Mouse (Mus musculus) C2C12 (cell line): ENCODE measurements around the gene Ckap4. TPM values are rescaled to one million over a fixed set of nuclear protein-coding genes. Genes with fewer than 3 reads are reported as not detected.

Source experiments
- H3K27me3 ChIP-seq: one replicate; pipeline ENCODE4 v1.6.1; 2011; ENCODE audit not compliant: control insufficient read depth, insufficient read depth, insufficient read length
- H3K36me3 ChIP-seq: one replicate; pipeline ENCODE4 v1.6.1; 2011; ENCODE audit not compliant: control insufficient read depth, insufficient read depth
- H3K4me3 ChIP-seq: one replicate; pipeline ENCODE4 v1.5.1; 2011; ENCODE audit warnings: mild to moderate bottlenecking, control low read depth; ENCODE audit not compliant: poor library complexity, insufficient read depth, severe bottlenecking
- H3K79me2 ChIP-seq: one replicate; pipeline ENCODE4 v1.6.1; 2011; ENCODE audit not compliant: control insufficient read depth, insufficient read depth
- H3K79me3 ChIP-seq: one replicate; pipeline ENCODE4 v1.6.1; 2011; ENCODE audit warnings: low read depth, control low read depth
- H3ac ChIP-seq: one replicate; pipeline ENCODE3; 2011; ENCODE audit warnings: low read depth; ENCODE audit not compliant: control insufficient read depth, insufficient read length
- CEBPB ChIP-seq: IDR thresholded peaks from one replicate; pipeline ENCODE4 v1.6.1; 2011; ENCODE audit warnings: low read depth, mild to moderate bottlenecking, control low read depth, moderate library complexity
- CTCF ChIP-seq: IDR thresholded peaks from one replicate; pipeline ENCODE4 v1.5.1; 2011; ENCODE audit not compliant: control insufficient read depth, insufficient read depth, insufficient read length
- FOSL1 ChIP-seq: IDR thresholded peaks from one replicate; pipeline ENCODE4 v1.8.0; 2011; ENCODE audit warnings: mild to moderate bottlenecking, low read length; ENCODE audit not compliant: poor library complexity, insufficient read depth, severe bottlenecking
- MAX ChIP-seq: IDR thresholded peaks from one replicate; pipeline ENCODE4 v1.6.1; 2011; ENCODE audit warnings: mild to moderate bottlenecking, control low read depth
- MYOD1 ChIP-seq: IDR thresholded peaks from one replicate; pipeline ENCODE4 v1.6.1; 2011; ENCODE audit warnings: low read depth; ENCODE audit not compliant: control insufficient read depth, insufficient read length
- MYOG ChIP-seq: IDR thresholded peaks from one replicate; pipeline ENCODE4 v1.6.1; 2011; ENCODE audit not compliant: control insufficient read depth, insufficient read length; ENCODE audit errors: extremely low read depth
- USF1 ChIP-seq: IDR thresholded peaks from one replicate; pipeline ENCODE4 v1.6.1; 2011; ENCODE audit warnings: low read depth, mild to moderate bottlenecking, control low read depth, moderate library complexity
- long read RNA-seq, 2 experiments: library from polyadenylated mRNA; unstranded; transcript quantifications; one replicate each; pipeline ENCODE4 v2.0.0; 2019 to 2020
- polyA plus RNA-seq: library from polyadenylated mRNA; unstranded; fragments of >200 nt; fragmentation: generic; extraction: Trizol; gene quantifications from one replicate; pipeline ENCODE4 v1.2.1, GENCODE M21; 2012; ENCODE audit warnings: missing spikeins

Gene Ckap4
- polyA plus RNA-seq, result 106 TPM
- long read RNA-seq, experiment 1, transcript Ckap4-201 (2 exons, 3,089 nt), result major isoform, 15 of 82 reads
- long read RNA-seq, experiment 1, partial matches to known transcripts, result 0 of 82 reads
- long read RNA-seq, experiment 1, other reads (novel, unspliced or antisense), result 67 of 82 reads
- long read RNA-seq, experiment 2, transcript Ckap4-201 (2 exons, 3,089 nt), result major isoform, 56 of 69 reads
- long read RNA-seq, experiment 2, partial matches to known transcripts, result 0 of 69 reads
- long read RNA-seq, experiment 2, other reads (novel, unspliced or antisense), result 13 of 69 reads

DNA sequence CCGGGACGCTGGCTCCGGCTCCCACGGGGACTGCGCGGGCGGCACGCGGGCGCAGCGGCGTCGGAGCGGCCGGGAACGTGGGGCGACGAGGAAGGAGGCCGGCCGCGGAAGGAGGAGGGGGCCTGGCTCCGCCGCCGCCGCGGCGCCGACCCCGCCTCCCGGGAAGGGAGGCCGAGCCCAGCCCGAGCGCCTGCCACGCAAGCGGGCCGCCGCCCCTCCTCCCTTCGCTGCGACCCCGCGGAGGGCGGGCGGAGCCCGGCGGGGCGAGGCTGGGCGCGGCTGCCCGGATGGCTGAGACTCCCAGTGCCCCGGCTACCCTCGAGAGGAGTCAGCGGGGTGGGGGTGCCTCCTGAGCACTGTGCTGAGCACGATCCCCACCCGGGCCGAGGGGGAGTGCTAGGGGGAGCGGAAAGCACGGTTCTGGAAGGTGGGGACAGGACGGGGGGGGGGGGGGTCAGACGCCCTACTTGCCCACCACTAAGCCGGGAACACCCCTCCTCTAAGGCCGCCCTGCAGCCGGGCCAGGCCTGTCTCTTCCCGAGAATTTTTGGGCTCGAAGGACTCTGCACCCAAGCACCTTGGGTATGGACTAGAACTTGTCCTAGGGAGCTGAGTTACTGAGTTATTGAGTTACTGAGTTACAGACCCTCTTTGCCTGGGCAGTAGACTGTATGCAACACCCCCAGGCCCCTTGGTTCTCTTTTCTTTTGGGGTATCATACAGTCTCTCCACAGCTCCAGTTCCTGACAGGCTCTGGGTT, at the start of gene Ckap4:
TSS of gene Ckap4 (minus strand) at position 151 of the 760 bp plus-strand sequence.
- peaks cover 47% of the 10 kb centered on the region for H3K79me2 ChIP-seq
- H3K4me3 ChIP-seq, result peak within 1 kb of the TSS; percentile 84
- H3K27me3 ChIP-seq, result no peaks in the 10 kb centered on the region
- TF ChIP-seq CEBPB, result no peak
- no peak for TF ChIP-seq CTCF
- no peak for TF ChIP-seq MYOG
- peaks cover 29% of the 10 kb centered on the region for H3K36me3 ChIP-seq
- peak within 1 kb of the TSS; percentile 92 for H3ac ChIP-seq
- H3K79me3 ChIP-seq, result peaks cover 43% of the 10 kb centered on the region

DNA sequence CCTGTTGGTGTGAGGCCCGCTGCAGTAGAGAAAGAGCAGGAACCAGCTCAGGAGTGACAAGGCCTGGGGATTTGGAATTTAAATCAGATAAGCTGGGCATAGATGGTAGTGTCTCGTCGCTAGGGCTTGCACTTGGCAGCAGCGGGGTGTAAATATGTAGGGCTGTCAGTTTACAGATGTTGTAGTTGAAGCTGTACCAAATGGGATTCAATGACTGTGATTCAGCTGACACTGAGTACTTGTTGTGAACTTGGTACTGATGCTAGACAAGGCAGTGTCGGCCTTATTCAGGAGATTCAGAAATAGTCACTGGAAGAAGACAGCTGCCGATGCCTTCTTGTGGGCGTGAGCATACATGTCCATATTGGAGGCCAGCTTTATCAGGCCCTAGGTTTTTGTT, 48.4 kb upstream of the Ckap4 start:
- Histone ChIP-seq H3ac (no peak overlapping the region), H3K36me3 (no peaks in the 10 kb centered on the region), H3K4me3 (no peak overlapping the region), H3K79me3 (no peaks in the 10 kb centered on the region), H3K27me3 (no peaks in the 10 kb centered on the region), H3K79me2 (no peaks in the 10 kb centered on the region)
- no peak for TF ChIP-seq CTCF
- no peak for TF ChIP-seq USF1
- no peak for TF ChIP-seq MYOG
- no peak for TF ChIP-seq CEBPB
- no peak for TF ChIP-seq MAX
- no peak for TF ChIP-seq MYOD1
- no peak for TF ChIP-seq FOSL1

DNA sequence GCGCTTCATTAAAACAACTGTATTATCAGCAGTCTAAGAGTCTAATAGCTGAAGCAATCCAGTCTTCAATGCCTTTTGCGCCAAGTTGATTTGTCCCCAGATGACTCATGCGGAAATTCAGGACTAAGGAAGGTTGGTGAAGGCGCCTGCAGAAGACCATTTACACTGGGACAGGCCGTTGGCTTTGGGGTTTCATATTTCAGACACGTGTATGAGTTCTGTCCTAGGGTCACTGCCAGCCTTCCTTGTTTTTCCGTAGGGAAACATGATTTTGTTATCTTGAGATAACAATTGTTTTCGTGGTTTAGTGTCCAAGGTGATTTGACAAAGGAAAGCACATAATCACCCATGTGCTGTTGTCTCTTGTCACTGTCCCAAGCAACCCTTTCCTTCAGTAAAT, 47.3 kb upstream of the Ckap4 start:
- Histone ChIP-seq H3K79me3 (no peaks in the 10 kb centered on the region), H3K36me3 (no peaks in the 10 kb centered on the region), H3K4me3 (no peak overlapping the region), H3K27me3 (no peaks in the 10 kb centered on the region), H3ac (no peak overlapping the region), H3K79me2 (no peaks in the 10 kb centered on the region)
- TF ChIP-seq CTCF (no peak), MYOG (no peak), USF1 (no peak), CEBPB (no peak), MAX (no peak)

DNA sequence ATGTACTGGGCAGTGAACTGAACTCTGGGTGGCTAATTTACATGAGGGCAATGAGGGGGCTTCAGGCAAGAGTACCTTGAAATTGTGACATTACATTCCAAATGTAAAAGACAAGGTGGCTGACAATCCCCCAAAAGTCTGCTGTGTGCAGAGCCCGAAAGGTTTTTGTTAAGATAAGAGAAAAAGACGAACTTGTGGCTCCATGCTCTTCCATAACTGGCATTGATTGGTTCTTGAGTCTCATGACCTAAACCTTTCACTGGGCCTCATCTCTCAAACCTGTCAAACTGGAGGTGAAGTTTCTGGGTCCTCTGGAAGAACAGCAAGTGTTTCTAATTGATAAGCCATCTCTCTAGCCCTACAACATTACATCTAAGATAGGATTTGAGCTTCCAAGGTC, 45.7 kb upstream of the Ckap4 start:
- H3K79me3 ChIP-seq, result no peaks in the 10 kb centered on the region
- no peak overlapping the region for H3ac ChIP-seq
- no peak for TF ChIP-seq MAX
- TF ChIP-seq CTCF, result no peak
- no peak for TF ChIP-seq MYOG
- TF ChIP-seq USF1, result no peak
- no peak for TF ChIP-seq CEBPB
- no peak for TF ChIP-seq FOSL1
- TF ChIP-seq MYOD1, result no peak
- no peaks in the 10 kb centered on the region for H3K27me3 ChIP-seq
- H3K4me3 ChIP-seq, result no peak overlapping the region
- no peaks in the 10 kb centered on the region for H3K79me2 ChIP-seq
- H3K36me3 ChIP-seq, result no peaks in the 10 kb centered on the region

DNA sequence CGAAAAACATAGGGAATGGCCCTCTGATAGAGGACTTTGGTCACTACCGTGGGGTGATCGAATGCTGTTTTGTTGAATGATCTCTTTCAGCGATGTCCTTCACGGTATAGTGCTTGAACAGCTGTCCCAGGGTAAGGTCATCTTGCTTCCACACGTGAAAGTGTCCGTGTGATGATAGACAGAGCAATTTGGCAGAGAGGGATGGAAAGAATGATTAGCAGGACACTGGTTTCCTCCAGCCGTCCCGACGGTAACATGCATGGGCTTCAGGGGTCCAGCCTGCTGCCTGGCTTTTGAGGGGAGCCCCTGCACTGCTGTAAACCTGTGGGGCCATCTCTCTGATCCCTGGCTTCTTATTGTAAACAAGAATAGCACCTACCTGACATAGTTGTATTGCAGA, 44.9 kb upstream of the Ckap4 start:
- Histone ChIP-seq H3K79me3 (no peaks in the 10 kb centered on the region), H3K27me3 (no peaks in the 10 kb centered on the region), H3K36me3 (no peaks in the 10 kb centered on the region), H3K79me2 (no peaks in the 10 kb centered on the region), H3ac (no peak overlapping the region), H3K4me3 (no peak overlapping the region)
- TF ChIP-seq USF1, result no peak

DNA sequence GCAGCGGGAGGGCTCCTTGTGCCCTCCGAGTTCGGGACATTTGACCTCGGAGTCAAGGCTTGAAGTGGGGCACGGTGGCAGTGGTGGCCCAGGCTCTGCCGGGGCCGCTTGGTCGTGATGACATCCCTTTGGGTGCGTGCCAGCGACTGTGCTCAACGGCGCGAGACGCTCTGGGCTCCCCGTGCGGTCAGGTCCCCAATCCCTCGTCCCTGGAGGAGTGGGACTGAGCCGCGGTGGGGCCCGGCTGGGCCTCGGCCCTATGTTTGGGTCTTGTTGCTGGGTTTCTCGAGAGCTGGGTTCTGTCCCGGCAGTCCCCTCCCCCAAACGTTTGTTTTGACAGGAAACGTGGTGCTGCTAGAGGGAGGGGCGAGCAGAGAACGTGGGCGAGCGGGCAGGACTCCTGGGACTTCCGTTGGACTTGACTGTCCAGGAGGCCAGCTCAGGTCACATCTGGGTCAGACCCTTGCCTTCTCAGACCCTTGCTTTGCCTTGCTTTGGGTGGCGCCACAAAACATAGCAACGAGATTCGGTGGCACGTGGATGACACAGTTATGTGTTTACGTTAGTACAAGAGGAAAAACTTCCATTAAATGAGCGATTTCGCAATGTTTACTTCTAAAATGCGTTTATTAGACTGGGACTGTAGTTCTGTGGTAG, 43.3 kb upstream of the Ckap4 start:
- Histone ChIP-seq H3K79me2 (no peaks in the 10 kb centered on the region), H3K36me3 (no peaks in the 10 kb centered on the region), H3K4me3 (peak overlapping the region; percentile 81), H3K79me3 (no peaks in the 10 kb centered on the region), H3K27me3 (no peaks in the 10 kb centered on the region), H3ac (peak overlapping the region; percentile 58)
- TF ChIP-seq CEBPB, result peak; percentile 69
- no peak for TF ChIP-seq MYOD1
- TF ChIP-seq USF1, result no peak
- TF ChIP-seq CTCF, result no peak
- peak; percentile 68 for TF ChIP-seq MAX
- no peak for TF ChIP-seq MYOG
- no peak for TF ChIP-seq FOSL1
